In genomic region chr4:133700905-133701368, GRCm38 (mm10) we compare ENCODE assay signal across 7 mouse cellular contexts. TPM values are rescaled to one million over a fixed set of nuclear protein-coding genes. Genes with fewer than 3 reads are reported as not detected.
DNase-seq lines count a peak whose midpoint lies in the region; ATAC-seq lines count a peak whose summit lies in the region.

No protein-coding gene starts in this region.

- no peak for ATAC-seq in erythroid progenitor cell, adult 5-6 weeks (replicated peaks; ENCODE audit: low FRiP score, poor library complexity, severe bottlenecking)

- intact Hi-C loops in heart, postnatal 14 days (cut with DNase I), result no loop called here
- intact Hi-C loops in left cerebral cortex, postnatal 25 days (cut with DNase I), result no loop called here

- peak; percentile 13 for DNase-seq in retina, adult 2 months (ENCODE audit: low read depth, low spot score)
- no peak for DNase-seq in retina, embryonic 14.5 days (ENCODE audit: low spot score)
- peak; percentile 38 to 76 for DNase-seq in frontal cortex, adult 2 months (ENCODE audit: extremely low spot score in 1 of 2, low spot score in 1 of 2)
- DNase-seq in heart, postnatal 14 days, result peak; percentile 54 to 75
- peak; percentile 51 to 74 for DNase-seq in left cerebral cortex, postnatal 25 days (ENCODE audit: low spot score in 2 of 2)
- DNase-seq in right cerebral cortex, postnatal 14 days, result peak; percentile 65

RNA-seq across cellular contexts. Expression of gene Pigv, which starts 28.5 kb away (rescaled TPM):
- polyA plus RNA-seq in frontal cortex, adult 2 months (2012; rRNA removed), result 7.5 and 8.2 TPM in 2 replicates
- total RNA-seq in heart, postnatal 14 days (2021), result 10 to 100 TPM; 10.4 to 10.7 TPM
- total RNA-seq in left cerebral cortex, postnatal 25 days (2021), result 1 to 10 TPM; 6.9 to 7.4 TPM
- 1.3 and 4.0 TPM in 2 replicates for total RNA-seq in erythroid progenitor cell, adult 5-6 weeks (2015; ENCODE audit: low replicate concordance)
- total RNA-seq in erythroid progenitor cell, adult 5-6 weeks (2017; ENCODE audit: low replicate concordance), result 2.7 and 3.2 TPM in 2 replicates

RNA-seq across cellular contexts. Expression of gene Zdhhc18, which starts 51.0 kb away (rescaled TPM):
- polyA plus RNA-seq in frontal cortex, adult 2 months (2012; rRNA removed), result 38.5 and 43.3 TPM in 2 replicates
- total RNA-seq in heart, postnatal 14 days (2021), result 10 to 100 TPM; 17.6 to 21.6 TPM
- total RNA-seq in left cerebral cortex, postnatal 25 days (2021), result 10 to 100 TPM; 30.9 to 40.6 TPM
- total RNA-seq in erythroid progenitor cell, adult 5-6 weeks (2015; ENCODE audit: low replicate concordance), result 8.3 and 19.3 TPM in 2 replicates
- 3.9 and 11.2 TPM in 2 replicates for total RNA-seq in erythroid progenitor cell, adult 5-6 weeks (2017; ENCODE audit: low replicate concordance)

RNA-seq across cellular contexts. Expression of gene Arid1a, which starts 55.6 kb away (rescaled TPM):
- polyA plus RNA-seq in frontal cortex, adult 2 months (2012; rRNA removed), result 57.0 and 57.7 TPM in 2 replicates
- 10 to 100 TPM; 45.2 to 48.8 TPM for total RNA-seq in heart, postnatal 14 days (2021)
- 10 to 100 TPM; 81.0 to 88.3 TPM for total RNA-seq in left cerebral cortex, postnatal 25 days (2021)
- total RNA-seq in erythroid progenitor cell, adult 5-6 weeks (2015; ENCODE audit: low replicate concordance), result 65.8 and 102 TPM in 2 replicates
- 42.9 and 69.1 TPM in 2 replicates for total RNA-seq in erythroid progenitor cell, adult 5-6 weeks (2017; ENCODE audit: low replicate concordance)
